Mouse (Mus musculus) forebrain, embryonic 14.5 days (tissue): ENCODE results near the gene Gm3676. TPM values are rescaled to one million over a fixed set of nuclear protein-coding genes. Genes with fewer than 3 reads are reported as not detected.
"Not testable (repeated sequence)": the region's sequence is repeated elsewhere in the genome, so short reads cannot be mapped to it uniquely, and the experiment has no call there.

Source experiments
- ATAC-seq: fragments of 200-750 bp; cut with Nextera tagmentation; 2 replicates; pipeline ENCODE4 v1.8.0; 2017; ENCODE audit warnings: mild to moderate bottlenecking, moderate library complexity
- DNase-seq: peaks from one replicate; pipeline ENCODE4 v3.0.0-alpha.2; 2015; ENCODE audit warnings: low spot score
- H3K27ac ChIP-seq: fragments of 300-500 bp; sonication (generic); 2 replicates; pipeline ENCODE4 v1.5.1; 2014; ENCODE audit warnings: low read depth, mild to moderate bottlenecking, control low read depth, low read length, moderate library complexity
- H3K27me3 ChIP-seq: fragments of 300-500 bp; sonication (generic); replicated peaks from 2 replicates; pipeline ENCODE4 v1.6.1; 2014; ENCODE audit warnings: low read length, control low read depth, mixed read lengths; ENCODE audit not compliant: control insufficient read depth, insufficient read depth
- H3K36me3 ChIP-seq: fragments of 300-500 bp; sonication (generic); 2 replicates; pipeline ENCODE4 v1.6.1; 2014; ENCODE audit warnings: low read length, control low read depth; ENCODE audit not compliant: control insufficient read depth, insufficient read depth
- H3K4me1 ChIP-seq: fragments of 300-500 bp; sonication (generic); 2 replicates; pipeline ENCODE4 v1.6.1; 2014; ENCODE audit warnings: antibody characterized with exemption, low read length, control low read depth; ENCODE audit not compliant: control insufficient read depth, insufficient read depth
- H3K4me2 ChIP-seq: fragments of 300-500 bp; sonication (generic); 2 replicates; pipeline ENCODE4 v1.6.1; 2014; ENCODE audit warnings: mild to moderate bottlenecking, control low read depth, low read length
- H3K4me3 ChIP-seq: fragments of 300-500 bp; sonication (generic); 2 replicates; pipeline ENCODE4 v1.5.1; 2014; ENCODE audit warnings: low read depth, low read length, control low read depth
- H3K9ac ChIP-seq: fragments of 300-500 bp; sonication (generic); 2 replicates; pipeline ENCODE4 v1.6.1; 2014; ENCODE audit warnings: mild to moderate bottlenecking, low read length, control low read depth, moderate library complexity
- H3K9me3 ChIP-seq: fragments of 300-500 bp; sonication (generic); replicated peaks from 2 replicates; pipeline ENCODE4 v1.6.1; 2016; ENCODE audit warnings: low read length, control low read depth, mixed read lengths; ENCODE audit not compliant: control insufficient read depth
- WGBS: fragments of 180-500 bp; shearing (Covaris S2); extraction: QIAGEN DNeasy Blood & Tissue Kit; methylation state at CpG from one replicate; pipeline ENCODE4 v1.1.7; 2014; 5-methylcytosine and 5-hydroxymethylcytosine counted together
- polyA plus RNA-seq: library from polyadenylated mRNA; unstranded; fragments of >200 nt; fragmentation: Nextera tagmentation; extraction: Ambion mirVana; gene quantifications from 2 replicates; pipeline ENCODE4 v1.2.1, GENCODE M21; 2014

Gene Gm3676
- polyA plus RNA-seq, result not detected in 2 replicates

- no CpG with 5 or more reads among the region's 1 CpGs for WGBS
Observed at GRCm38 (mm10) chr14:41646387-41646786, at the start of gene Gm3676. TSS of gene Gm3676 (minus strand) at chr14:41646487.

GRCm38 (mm10) chr14:41648176-41648575, 1.9 kb upstream of the Gm3676 start:
- H3K9me3 ChIP-seq, H3K27me3 ChIP-seq, H3K4me2 ChIP-seq, DNase-seq, ATAC-seq, H3K4me1 ChIP-seq, H3K4me3 ChIP-seq, H3K27ac ChIP-seq, H3K9ac ChIP-seq, H3K36me3 ChIP-seq: not testable (repeated sequence)
- 90% methylated on average over 2 of the region's 2 CpGs for WGBS

More at GRCm38 (mm10) chr14:41646387-41646786, at the start of gene Gm3676:
- not testable (repeated sequence) for ATAC-seq, H3K27ac ChIP-seq, H3K36me3 ChIP-seq, H3K4me3 ChIP-seq, DNase-seq, H3K4me1 ChIP-seq, H3K27me3 ChIP-seq, H3K4me2 ChIP-seq, H3K9me3 ChIP-seq, H3K9ac ChIP-seq

GRCm38 (mm10) chr14:41630144-41630543, 16.1 kb downstream of the Gm3676 start:
- not testable (repeated sequence) for H3K4me1 ChIP-seq, ATAC-seq, H3K9ac ChIP-seq, H3K4me2 ChIP-seq, H3K27me3 ChIP-seq, H3K36me3 ChIP-seq, H3K9me3 ChIP-seq, H3K4me3 ChIP-seq, DNase-seq, H3K27ac ChIP-seq
- 92% methylated on average over 9 of the region's 11 CpGs for WGBS

DNA sequence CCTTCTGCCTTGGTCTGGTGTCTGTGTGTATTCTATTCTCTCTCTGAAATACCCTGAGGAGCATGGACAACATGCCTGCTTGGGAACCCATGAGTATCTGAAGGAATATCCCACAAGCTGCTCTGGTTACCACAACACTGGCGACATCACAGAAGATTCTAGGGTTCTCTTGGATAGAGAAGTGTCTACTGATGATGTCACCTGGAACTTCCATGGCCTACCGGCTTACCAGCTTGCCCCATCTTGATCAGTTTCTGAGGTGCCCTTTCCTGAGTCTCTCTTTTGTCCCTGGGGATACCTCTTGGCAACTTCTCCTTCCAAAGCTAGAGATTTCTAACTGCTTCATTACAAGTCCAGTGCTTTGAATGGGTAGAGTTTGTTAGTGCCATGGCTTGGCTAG, 21.8 kb downstream of the Gm3676 start, which contains the start of gene Gm3072:
Gene Gm3072 (minus strand): TSS at position 101 of the 400 bp plus-strand sequence.
- H3K9ac ChIP-seq, H3K27ac ChIP-seq, H3K36me3 ChIP-seq, H3K4me3 ChIP-seq, H3K9me3 ChIP-seq, ATAC-seq, H3K4me1 ChIP-seq, DNase-seq, H3K4me2 ChIP-seq, H3K27me3 ChIP-seq: not testable (repeated sequence)
- WGBS, result 83% methylated on average over 1 of the region's 2 CpGs

DNA sequence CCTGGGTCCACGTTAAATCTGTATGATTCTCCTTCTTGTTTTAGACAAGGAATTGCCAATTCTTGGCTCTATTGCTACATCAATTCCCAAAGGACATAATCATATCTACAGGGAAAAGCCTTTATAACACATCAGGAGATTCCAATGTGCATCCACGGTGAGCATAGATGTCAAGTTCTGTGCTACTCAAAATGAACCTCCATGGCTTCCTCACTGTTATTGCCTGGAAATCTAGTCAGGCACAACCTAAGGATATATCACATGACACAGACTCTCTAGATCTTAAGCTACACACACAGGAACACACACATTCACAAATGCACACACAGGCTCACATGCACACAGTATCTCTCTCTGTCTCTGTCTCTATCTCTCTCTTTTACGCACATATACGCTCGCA, 23.8 kb downstream of the Gm3676 start:
- not testable (repeated sequence) for H3K4me3 ChIP-seq, H3K36me3 ChIP-seq, DNase-seq, ATAC-seq, H3K9ac ChIP-seq, H3K9me3 ChIP-seq, H3K4me1 ChIP-seq, H3K4me2 ChIP-seq, H3K27me3 ChIP-seq, H3K27ac ChIP-seq
- 91% methylated on average over 4 of the region's 5 CpGs for WGBS

DNA sequence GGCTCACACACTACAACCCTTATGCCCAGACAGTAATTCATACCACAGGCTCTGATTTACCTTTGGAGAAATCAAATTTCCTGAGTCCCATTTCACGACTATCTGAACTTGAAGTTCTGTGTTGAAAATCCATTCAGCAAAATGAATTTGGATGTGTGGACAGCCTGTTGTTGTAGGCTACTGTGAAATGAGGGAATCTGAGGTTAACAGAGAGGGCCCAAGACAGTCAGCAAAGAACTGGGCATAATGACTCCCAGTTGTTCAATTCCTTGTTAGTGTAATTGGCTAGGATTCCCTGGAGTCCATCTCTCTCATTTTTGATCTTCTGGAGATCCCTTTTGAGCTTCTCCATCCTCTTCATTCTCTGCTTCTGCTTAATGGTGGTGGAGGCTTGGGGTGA, 35.6 kb downstream of the Gm3676 start:
- not testable (repeated sequence) for H3K9me3 ChIP-seq, H3K4me3 ChIP-seq, H3K27me3 ChIP-seq, H3K9ac ChIP-seq, H3K27ac ChIP-seq, H3K4me1 ChIP-seq, H3K4me2 ChIP-seq, ATAC-seq, DNase-seq, H3K36me3 ChIP-seq
- 72% methylated on average over 1 of the region's 1 CpGs for WGBS

GRCm38 (mm10) chr14:41600935-41601334, 45.4 kb downstream of the Gm3676 start:
- not testable (repeated sequence) for ATAC-seq, H3K9ac ChIP-seq, H3K36me3 ChIP-seq, H3K9me3 ChIP-seq, H3K27ac ChIP-seq, H3K4me3 ChIP-seq, H3K27me3 ChIP-seq, H3K4me2 ChIP-seq, DNase-seq, H3K4me1 ChIP-seq
- 93% methylated on average over 15 of the region's 15 CpGs for WGBS

Other genes starting within 250 kb of the Gm3676 start
- not detected in 2 replicates for gene Gm6482, start 238.2 kb downstream of the Gm3676 start, polyA plus RNA-seq
- gene Gm7954, start 193.0 kb downstream of the Gm3676 start, polyA plus RNA-seq, result not detected in 2 replicates
- not detected in 2 replicates for gene Gm3486, start 157.0 kb downstream of the Gm3676 start, polyA plus RNA-seq
- gene Gm7970, start 90.9 kb downstream of the Gm3676 start, polyA plus RNA-seq, result not detected in 2 replicates
- not detected in 2 replicates for gene 1700049E17Rik2, start 73.3 kb downstream of the Gm3676 start, polyA plus RNA-seq
- not detected in 2 replicates for gene Gm3072, start 21.9 kb downstream of the Gm3676 start, polyA plus RNA-seq
- gene Gm8068, start 55.4 kb upstream of the Gm3676 start, polyA plus RNA-seq, result not detected in 2 replicates
- gene Gm7929, start 104.1 kb upstream of the Gm3676 start, polyA plus RNA-seq, result not detected in 2 replicates
- gene Gm47189, start 126.0 kb upstream of the Gm3676 start, polyA plus RNA-seq, result not detected in 2 replicates